Mouse (Mus musculus): Measurements from ENCODE around the gene Gemin7.

DNA sequence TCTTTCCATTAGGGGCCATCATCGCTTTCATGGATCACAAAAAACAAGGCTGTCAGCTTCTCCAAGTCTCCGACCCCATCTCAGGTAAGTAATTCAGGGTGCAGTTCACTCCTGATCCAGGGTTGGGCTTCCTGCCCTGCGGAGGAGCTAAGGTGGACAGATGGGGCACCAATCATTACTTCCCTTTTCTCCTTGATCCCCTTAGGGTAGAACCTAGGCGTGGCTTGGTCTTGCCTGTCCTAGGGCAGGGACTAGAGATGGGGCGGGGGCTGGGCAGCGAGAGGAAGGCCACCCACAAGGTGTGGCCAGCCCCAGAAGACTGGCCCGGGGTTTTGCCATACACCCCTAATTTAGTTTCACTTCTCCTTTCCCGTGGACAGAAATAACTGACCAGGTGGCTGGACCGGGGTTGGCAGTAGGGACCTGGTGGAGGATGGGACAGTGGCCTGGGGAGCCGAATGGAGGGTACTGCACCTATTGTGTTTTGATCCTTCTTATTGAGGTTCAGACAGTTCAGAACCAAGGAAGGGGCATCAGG is 551 bp upstream of the Gemin7 start:
- TF ChIP-seq CTCF (IDR thresholded peaks at IDR 0.05; ENCODE audit: low read depth) = no peak
- no peak for TF ChIP-seq EP300 (IDR thresholded peaks at IDR 0.05; ENCODE audit: low read depth)

Measured in liver, postnatal 0 days (tissue).